Mouse (Mus musculus): ENCODE data around the gene Poldip2.

Poldip2 gene

GRCm38 (mm10) chr11:78547718-78548460 lies 35.9 kb downstream of the Poldip2 start:
- no peak for DNase-seq

DNA sequence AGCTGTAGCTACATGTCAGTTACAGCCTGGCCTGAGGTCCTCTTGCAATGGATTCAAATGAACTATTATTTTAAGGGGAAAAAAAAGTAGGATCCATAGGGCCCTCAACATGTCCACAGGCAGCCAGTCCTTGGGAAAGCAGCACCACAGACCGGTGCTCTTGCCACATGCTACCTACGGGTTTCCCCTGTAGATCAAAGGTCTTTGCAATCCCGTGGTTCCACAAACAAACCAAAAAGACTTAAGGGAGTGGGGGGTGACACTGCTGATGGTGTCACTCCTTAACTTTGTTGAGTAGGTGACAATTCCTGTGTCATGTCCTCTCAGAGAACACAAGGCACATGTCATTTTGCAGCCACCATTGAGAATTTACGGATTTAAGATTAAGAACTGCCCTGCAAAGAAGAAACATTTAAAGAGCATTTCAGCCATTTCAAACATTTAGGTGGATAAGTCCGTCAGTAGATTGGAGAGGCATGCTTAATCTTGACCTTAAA lies 37.5 kb downstream of the Poldip2 start:
- no peak for DNase-seq

DNA sequence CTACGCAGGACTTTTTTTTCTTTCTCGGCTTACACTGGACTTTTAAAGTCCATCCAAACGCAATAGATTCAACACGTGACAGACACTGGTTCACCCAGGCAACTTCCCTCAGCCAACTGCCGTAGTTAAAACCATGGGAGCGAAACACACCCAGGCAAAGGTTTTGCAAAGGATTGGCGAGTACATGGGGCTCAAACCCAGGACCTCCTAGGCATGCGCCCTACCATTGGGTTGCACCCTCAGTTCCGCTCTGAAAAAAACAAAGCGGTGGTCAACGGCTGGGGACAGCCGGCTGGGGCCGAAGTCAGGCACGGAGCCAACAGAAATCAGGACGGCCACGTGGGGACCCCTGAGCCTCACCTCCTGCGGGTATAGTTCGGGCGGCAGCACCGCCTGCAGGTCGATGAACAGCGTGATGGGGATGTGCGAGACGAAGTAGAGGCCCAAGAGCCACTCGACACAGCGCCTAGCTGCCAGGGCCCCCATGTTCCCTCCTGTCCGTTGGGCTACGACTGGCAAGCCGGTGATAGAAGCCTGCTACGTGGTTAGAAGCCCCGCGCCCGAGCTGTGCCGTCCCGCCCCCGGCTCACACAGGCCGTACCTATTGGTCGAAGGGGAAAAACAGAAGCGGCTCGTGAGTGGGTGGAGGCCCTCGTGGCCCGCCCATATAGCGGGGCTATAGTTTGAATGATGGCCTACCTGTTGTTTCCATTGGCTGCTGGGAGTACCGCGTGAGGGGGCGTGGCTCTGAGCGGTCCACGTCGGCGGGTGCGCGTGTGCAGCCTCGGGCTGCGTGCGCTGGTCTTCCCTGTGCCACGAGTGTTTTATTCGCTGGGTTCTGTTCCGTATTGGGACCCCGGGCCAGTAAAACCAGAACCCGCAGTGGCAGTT lies 38.4 kb downstream of the Poldip2 start, which contains the start of gene Tmem97:
Gene Tmem97 (minus strand): TSS at position 610 of the 891 bp plus-strand sequence.
- peak; percentile 98 for DNase-seq

DNA sequence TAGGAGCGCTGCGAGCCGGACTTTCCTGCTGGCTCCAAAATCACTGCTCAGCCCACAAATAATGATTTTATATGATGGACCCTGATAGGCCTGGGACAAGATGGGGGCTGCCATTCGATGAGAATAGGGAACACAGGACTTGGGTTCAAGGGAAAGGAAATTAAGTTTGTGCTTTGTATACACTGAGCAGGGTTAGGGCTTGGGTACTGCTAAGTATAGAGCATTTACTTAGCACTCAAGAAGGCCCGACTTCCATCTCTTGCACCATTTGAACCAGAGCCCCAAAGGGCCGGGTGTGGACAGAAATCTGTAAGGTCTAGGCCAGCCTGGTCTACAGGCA lies 39.0 kb downstream of the Poldip2 start:
- no peak for DNase-seq

DNA sequence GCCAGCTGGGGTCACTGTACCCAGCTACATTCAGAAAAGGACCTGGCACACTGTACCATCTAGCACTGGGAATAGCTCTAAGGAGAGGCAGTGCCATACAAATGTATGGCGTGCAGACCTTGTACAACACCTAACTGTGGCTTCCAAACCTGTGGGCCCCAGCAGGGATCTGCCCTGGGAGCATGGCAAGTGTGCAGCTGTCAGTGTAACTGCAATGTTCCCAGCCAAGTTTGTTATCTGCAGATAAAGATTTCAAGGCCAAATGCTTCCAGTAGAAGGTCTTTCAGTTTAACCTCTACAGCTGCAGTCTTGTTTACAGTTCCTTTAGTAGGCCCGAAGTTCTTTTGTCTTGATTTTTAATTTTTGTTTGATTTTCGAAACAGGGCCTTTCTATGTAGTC lies 43.6 kb downstream of the Poldip2 start:
- no peak for DNase-seq

- DNase-seq = no peak
These were observed 44.1 kb downstream of the Poldip2 start for GRCm38 (mm10) chr11:78556070-78556469.

- DNase-seq = peak; percentile 29
These were observed 45.2 kb downstream of the Poldip2 start for GRCm38 (mm10) chr11:78557241-78557640.

GRCm38 (mm10) chr11:78560447-78560846 lies 48.5 kb downstream of the Poldip2 start:
- peak; percentile 90 for DNase-seq

DNA sequence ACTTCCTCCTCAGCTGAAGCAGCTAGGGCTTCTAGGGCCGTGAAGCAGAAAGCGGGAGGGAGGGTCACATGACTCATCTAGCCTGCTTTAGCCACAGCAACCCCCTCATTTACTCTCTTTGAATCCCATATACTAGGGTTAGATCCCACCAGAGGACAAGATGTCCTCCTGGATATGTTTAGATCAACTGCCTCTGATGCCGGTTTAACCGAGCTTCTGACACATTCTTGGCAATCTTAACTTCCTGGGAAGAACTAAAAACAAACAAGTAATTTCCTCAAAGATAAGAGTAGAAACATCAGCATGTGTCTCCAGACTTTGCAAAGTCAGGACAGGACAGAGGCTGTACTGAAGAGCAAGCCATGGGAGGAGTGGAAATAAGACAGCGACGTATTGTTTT lies 54.8 kb downstream of the Poldip2 start:
- peak; percentile 76 for DNase-seq

DNA sequence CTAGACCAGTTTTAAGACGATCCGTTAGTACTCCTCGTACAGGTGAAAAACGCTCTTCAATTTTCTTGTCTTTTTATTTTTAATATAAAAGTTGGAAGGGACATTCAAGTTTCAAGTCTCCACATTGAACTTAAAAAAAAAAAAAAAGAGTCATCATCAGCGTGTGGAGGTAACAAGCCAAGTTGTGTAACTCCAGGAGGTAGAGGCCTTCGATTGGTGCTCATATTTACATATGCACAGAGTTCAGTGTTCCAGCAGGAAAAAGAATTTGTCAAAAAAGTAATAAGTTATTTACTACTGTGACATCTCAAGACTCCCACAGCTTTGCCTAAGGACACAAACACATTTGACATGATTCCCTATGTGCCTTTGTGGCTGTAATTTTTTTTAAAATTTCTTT lies 55.6 kb downstream of the Poldip2 start:
- no peak for DNase-seq

DNA sequence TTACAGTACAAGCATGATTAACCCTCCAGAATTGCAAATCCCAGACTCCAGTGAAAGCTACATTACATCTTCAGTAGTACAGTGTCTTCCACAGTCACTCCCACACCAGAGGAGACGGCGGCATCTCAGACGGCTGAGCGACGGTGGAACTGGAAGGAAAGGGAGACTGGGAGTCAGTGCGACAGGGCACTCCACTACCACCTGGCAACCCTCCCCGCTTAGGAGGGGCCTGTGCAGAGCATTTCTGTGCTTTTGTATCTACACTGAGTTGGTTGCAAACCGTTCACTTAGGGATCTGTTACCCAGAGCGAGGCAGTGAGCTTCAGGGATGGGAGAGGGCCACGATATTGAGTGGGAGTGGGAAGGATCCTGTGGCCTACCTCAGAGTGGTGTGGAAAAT lies 56.8 kb downstream of the Poldip2 start:
- no peak for DNase-seq

- DNase-seq = peak; percentile 14
These were observed 57.8 kb downstream of the Poldip2 start for GRCm38 (mm10) chr11:78569806-78570205.

DNA sequence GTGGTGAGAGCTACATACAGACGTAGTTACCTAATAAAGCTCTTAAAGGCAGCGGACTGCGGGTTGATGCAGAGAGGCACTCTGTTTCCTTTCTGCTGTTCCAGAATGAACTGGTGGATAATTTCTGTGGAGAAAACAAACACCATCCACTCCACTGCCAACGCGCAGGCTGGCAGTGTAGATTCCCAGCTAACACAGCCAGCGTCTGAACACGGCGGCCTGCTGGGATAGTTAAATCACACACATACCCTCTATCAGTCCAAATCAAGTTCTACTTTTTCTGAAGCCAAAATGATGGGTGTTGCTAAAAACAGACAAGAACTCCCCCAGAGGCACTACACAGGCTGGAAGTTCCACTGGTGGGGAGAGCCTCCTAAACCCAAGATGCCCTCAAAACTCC lies 59.4 kb downstream of the Poldip2 start:
- DNase-seq = no peak

DNA sequence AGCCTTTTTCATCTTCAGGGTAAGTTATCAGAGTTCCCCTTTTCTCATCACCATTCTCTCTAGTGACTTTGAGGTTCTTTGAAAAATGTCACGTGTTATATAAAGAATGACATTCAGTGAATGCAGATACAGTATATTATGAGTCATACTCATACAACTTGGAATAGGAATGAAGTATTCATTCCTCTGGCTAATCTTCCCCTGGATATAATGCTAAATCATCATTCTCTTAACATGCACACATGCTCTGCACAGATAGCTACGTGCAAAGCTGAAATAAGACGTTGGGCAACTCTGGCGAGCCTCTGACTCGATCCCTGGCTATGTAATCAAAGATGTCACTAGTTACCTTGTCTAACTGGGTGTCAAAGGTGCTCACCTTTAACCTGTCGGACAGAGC lies 59.9 kb downstream of the Poldip2 start:
- no peak for DNase-seq

All from lung, postnatal 10 days (tissue).